Mouse (Mus musculus) liver, embryonic 14.5 days (tissue): ENCODE measurements around the gene Gm10229.
"Not testable (repeated sequence)": the region's sequence is repeated elsewhere in the genome, so short reads cannot be mapped to it uniquely, and the experiment has no call there.

Experiments used
- CTCF ChIP-seq: IDR thresholded peaks from 2 replicates; pipeline ENCODE4 v1.5.1; 2016; ENCODE audit warnings: antibody characterized with exemption, low read depth, control low read depth
- EP300 ChIP-seq: IDR thresholded peaks from 2 replicates; pipeline ENCODE4 v1.6.1; 2016; ENCODE audit warnings: antibody characterized with exemption, low read depth

- TF ChIP-seq CTCF, EP300: not testable (repeated sequence)
Measured at GRCm38 (mm10) chr16:89031399-89031798, 16.3 kb downstream of the Gm10229 start, which contains the start of gene Krtap6-1.
